Mouse (Mus musculus): ENCODE results near the gene Cactin. TPM values are rescaled to one million over a fixed set of nuclear protein-coding genes. Genes with fewer than 3 reads are reported as not detected.
A peak's percentile ranks its signal among the peaks of the same experiment; 100 is the strongest.

The Cactin gene
- polyA plus RNA-seq, 1 experiment from 2014 or later = 60.5 TPM

DNA sequence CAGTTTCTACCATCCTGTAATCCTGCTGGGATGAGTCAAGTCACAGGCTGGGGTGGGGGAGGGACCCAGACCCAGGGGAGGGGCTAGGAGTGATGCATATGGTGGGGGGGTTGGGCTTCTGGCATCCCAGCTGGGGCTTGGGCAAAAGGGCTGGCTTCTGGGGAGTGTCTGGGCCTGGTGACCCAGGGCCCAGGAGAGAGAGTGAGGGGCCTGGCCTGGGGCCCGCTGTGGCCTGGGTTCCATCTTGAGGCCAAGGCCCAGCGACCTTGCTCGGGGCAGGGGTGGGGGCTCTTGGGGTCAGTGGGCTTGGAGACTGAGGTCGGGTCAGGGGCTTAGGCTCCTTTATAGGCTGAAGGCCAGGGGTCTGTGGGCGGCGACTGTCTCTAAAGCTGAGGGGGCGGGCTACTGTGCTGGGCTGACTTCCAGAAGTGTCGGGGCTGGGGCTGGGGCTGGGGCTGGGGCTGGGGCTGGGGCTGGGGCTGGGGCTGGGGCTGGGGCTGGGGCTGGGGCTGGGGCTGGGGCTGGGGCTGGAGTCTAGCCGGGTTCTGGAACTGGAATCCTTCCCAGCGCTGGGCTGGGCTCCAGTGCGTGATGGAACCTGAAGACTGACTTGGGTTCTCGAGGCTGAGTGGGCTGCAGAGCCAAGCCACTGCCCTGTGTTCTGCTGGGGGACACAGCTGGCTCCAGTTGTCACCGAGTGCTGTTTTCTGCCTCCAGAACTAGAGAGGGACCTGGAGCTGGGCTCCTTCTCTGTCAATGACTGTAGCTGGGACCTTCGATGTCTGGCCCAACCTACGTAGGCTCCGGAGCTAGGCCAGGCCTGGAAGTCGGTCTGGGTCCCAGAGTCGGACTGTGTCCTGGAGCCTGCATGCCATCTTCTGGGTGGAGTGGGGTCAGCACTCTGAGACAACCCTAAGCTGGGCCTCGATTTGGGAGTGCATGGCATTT is 14.8 kb downstream of the Cactin start:
- no peak overlapping the region for H3K9ac ChIP-seq (replicated peaks)

DNA sequence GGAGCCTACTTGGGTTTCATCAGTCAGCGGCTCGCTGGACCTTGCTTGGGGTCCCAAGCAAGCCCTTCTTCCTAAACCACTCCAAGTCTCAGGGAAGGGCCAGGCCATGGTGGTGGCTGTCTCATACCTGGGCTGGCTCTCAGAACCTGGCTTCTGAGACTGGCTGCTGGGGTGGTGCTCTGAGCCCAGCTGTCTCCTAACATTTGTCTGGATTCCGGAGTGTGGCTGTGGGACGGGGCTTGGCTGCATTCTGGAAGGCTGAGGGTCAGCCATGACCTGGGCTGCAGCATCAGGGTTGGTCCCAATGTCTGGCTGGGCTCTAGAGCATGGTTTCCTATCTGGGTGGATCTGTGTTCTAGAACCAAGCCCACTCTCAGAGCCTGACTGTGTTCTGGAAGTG is 15.7 kb downstream of the Cactin start:
- peaks cover 67% of the 10 kb centered on the region for H3K27me3 ChIP-seq
- no peak for ATAC-seq (ENCODE audit: low FRiP score, low read depth)
- H3K4me3 ChIP-seq = no peak overlapping the region
- peaks cover 7% of the 10 kb centered on the region; the same call in 1 of the 2 replicates for H3K4me1 ChIP-seq
- H3K36me3 ChIP-seq = no peaks in the 10 kb centered on the region
- H3K27ac ChIP-seq (replicated peaks) = no peak overlapping the region
- no peak overlapping the region for H3K9ac ChIP-seq (replicated peaks)
- H3K9me3 ChIP-seq = no peaks in the 10 kb centered on the region
- WGBS = 91% methylated on average over 4 of the region's 4 CpGs
- H3K4me2 ChIP-seq (replicated peaks) = no peak overlapping the region

More for the DNA sequence above, 14.8 kb downstream of the Cactin start:
- Histone ChIP-seq H3K27ac (replicated peaks) (no peak overlapping the region), H3K4me2 (replicated peaks) (no peak overlapping the region), H3K4me3 (no peak overlapping the region), H3K27me3 (peaks cover 59% of the 10 kb centered on the region), H3K36me3 (no peaks in the 10 kb centered on the region), H3K9me3 (no peaks in the 10 kb centered on the region), H3K4me1 (peaks cover 7% of the 10 kb centered on the region; the same call in 1 of the 2 replicates)
- no peak for ATAC-seq (ENCODE audit: low FRiP score, low read depth)
- 35% methylated on average over 19 of the region's 19 CpGs for WGBS

DNA sequence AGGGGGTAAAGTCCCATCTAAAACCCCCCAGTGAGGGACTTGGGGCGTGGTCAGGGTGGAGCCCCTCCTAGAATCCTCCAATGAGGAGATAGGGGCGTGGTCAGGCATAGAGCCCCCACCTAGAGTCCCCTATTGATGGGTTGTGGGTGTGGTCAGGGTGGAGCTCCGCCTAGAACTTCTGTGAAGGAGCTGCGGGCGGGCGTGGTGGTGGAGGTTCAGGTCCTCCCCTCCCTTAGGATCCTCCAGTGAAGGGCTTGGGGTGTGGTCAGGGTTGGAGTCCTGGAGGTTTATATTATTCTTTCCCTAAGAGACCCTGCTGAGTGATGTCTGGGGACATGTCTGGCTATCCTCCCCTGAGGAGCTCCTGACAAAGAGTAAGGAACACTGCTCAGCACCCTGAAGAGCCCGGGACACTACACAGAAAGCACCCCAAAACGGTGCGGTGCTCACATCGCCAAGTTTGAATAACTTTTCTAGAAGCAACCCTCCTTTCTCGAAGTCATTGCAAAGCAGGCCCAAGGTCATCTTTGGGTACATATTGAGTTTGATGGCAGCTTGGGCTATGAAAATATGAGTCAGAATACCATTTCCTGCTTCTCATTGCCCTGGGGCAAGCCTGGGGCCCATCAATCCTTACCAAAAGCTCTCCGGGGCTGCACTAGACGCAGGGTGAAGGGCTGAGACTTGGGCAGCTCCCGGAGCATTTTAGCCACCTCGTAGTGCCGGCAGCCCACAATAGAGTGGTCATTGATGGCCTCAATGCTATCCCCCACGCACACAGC is 19.8 kb downstream of the Cactin start:
- Histone ChIP-seq H3K36me3 (peaks cover 7% of the 10 kb centered on the region; the same call in 1 of the 2 replicates), H3K27ac (replicated peaks) (no peak overlapping the region), H3K27me3 (peaks cover 75% of the 10 kb centered on the region), H3K4me1 (peaks cover 7% of the 10 kb centered on the region), H3K4me3 (no peak overlapping the region), H3K4me2 (replicated peaks) (no peak overlapping the region), H3K9ac (replicated peaks) (no peak overlapping the region), H3K9me3 (no peaks in the 10 kb centered on the region)
- WGBS = 39% methylated on average over 17 of the region's 17 CpGs
- ATAC-seq (ENCODE audit: low FRiP score, low read depth) = no peak

GRCm38 (mm10) chr10:81341333-81341949 is 20.5 kb downstream of the Cactin start:
- H3K27me3 ChIP-seq = peaks cover 80% of the 10 kb centered on the region
- no peak overlapping the region for H3K4me2 ChIP-seq (replicated peaks)
- H3K9me3 ChIP-seq = no peaks in the 10 kb centered on the region
- WGBS = 37% methylated on average over 16 of the region's 16 CpGs
- no peak overlapping the region for H3K4me3 ChIP-seq
- no peak overlapping the region for H3K9ac ChIP-seq (replicated peaks)
- H3K36me3 ChIP-seq = peaks cover 11% of the 10 kb centered on the region; the same call in 1 of the 2 replicates
- peaks cover 10% of the 10 kb centered on the region for H3K4me1 ChIP-seq
- ATAC-seq (ENCODE audit: low FRiP score, low read depth) = no peak
- no peak overlapping the region for H3K27ac ChIP-seq (replicated peaks)

DNA sequence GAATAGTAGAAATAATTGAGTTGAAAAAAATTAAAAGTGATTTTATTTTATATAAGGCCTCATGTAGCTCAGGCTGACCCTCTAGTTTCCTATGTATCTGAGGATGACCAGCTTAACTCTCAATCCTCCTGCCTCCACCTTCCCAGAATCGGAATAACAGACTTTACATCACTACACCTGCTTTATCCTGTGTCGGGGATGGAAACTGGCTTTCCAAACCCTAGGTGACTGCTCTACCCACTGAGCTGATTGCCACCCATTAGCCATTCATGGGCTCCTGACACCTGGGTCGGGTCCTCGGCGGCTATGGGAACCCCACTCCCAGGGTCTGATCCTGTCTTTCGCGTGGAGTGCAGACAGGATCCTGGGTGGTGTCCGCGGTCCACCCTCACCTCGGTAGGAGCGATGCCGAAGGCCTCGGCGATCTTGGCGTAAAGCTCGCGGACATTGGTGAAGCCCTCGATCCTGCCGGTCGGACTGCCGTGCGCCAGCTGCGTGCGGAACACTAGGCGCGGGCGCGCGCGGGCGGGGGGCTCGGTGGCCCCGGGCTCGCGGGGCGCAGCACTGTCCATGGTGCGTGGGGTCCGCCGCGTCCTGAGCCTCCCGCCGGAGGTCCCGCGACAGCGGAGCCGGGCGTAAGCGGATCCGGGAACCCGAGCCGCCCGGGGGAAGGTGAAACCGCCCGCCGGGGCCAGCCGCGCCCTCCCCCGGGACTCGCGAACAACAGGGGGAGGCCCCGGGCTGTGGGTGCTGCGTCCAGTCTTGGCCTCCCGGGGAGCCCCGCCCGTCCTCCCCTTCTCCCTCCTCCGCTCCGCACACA is 22.0 kb downstream of the Cactin start, which contains the start of gene Gipc3:
Gipc3 (minus strand) TSS at position 581 of the 820 bp plus-strand sequence.
- no peak within 1 kb of the TSS for H3K27ac ChIP-seq (replicated peaks)
- peaks cover 16% of the 10 kb centered on the region for H3K36me3 ChIP-seq
- H3K27me3 ChIP-seq = peaks cover 84% of the 10 kb centered on the region
- H3K4me2 ChIP-seq (replicated peaks) = peak within 1 kb of the TSS; percentile 69
- peaks cover 19% of the 10 kb centered on the region for H3K4me1 ChIP-seq
- H3K9ac ChIP-seq (replicated peaks) = peak within 1 kb of the TSS; percentile 62
- no peak for ATAC-seq (ENCODE audit: low FRiP score, low read depth)
- 5% methylated on average over 56 of the region's 67 CpGs for WGBS
- H3K9me3 ChIP-seq = no peaks in the 10 kb centered on the region
- peak within 1 kb of the TSS; percentile 45 for H3K4me3 ChIP-seq

GRCm38 (mm10) chr10:81344421-81345161 is 23.7 kb downstream of the Cactin start:
- no peak for ATAC-seq (ENCODE audit: low FRiP score, low read depth)
- Histone ChIP-seq H3K4me3 (no peak overlapping the region), H3K9me3 (no peaks in the 10 kb centered on the region), H3K9ac (replicated peaks) (no peak overlapping the region), H3K27ac (replicated peaks) (no peak overlapping the region), H3K27me3 (peaks cover 81% of the 10 kb centered on the region), H3K4me1 (peaks cover 29% of the 10 kb centered on the region), H3K36me3 (peaks cover 17% of the 10 kb centered on the region), H3K4me2 (replicated peaks) (no peak overlapping the region)
- WGBS = 53% methylated on average over 8 of the region's 8 CpGs

GRCm38 (mm10) chr10:81345162-81345534 is 24.2 kb downstream of the Cactin start:
- Histone ChIP-seq H3K9me3 (no peaks in the 10 kb centered on the region), H3K4me1 (peaks cover 32% of the 10 kb centered on the region), H3K4me3 (no peak overlapping the region), H3K9ac (replicated peaks) (no peak overlapping the region), H3K36me3 (peaks cover 17% of the 10 kb centered on the region), H3K27me3 (peaks cover 81% of the 10 kb centered on the region), H3K4me2 (replicated peaks) (no peak overlapping the region), H3K27ac (replicated peaks) (no peak overlapping the region)
- 87% methylated on average over 4 of the region's 4 CpGs for WGBS
- no peak for ATAC-seq (ENCODE audit: low FRiP score, low read depth)

DNA sequence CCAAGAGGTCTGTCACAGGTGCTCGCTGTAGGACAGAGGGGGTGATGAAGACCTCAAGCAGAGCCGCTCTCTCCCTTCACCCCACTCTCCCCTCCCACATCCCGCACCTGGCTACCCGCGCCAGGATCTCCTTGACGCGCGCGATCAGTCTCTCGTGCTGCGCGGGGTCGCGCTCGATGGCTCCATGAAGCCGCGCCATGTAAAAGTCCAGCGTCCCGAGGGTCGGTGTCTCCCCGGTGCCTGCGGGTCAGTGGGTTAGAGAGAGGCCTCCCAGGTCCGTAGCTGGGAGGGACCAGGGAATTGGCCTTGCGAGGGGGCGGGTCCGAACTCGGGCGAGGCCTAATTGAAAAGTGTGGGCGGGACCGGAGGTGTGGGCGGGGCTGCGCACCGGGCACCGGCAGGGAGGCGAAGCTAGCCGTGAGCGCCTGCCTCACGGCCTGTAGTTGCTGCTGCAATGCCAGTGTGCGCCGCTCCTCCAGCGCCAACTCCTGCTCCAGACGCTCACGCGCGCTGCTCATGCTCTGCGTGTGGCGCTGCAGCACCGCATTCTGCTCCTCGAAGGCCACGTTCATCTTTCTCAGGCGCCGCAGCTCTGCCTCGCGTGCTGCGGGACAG is 25.7 kb downstream of the Cactin start:
- peak overlapping the region; percentile 37; the same call in 1 of the 2 replicates for H3K9ac ChIP-seq (replicated peaks)
- peaks cover 32% of the 10 kb centered on the region for H3K4me1 ChIP-seq
- no peaks in the 10 kb centered on the region for H3K9me3 ChIP-seq
- no peak for ATAC-seq (ENCODE audit: low FRiP score, low read depth)
- peak overlapping the region; percentile 46 for H3K4me2 ChIP-seq (replicated peaks)
- H3K27ac ChIP-seq (replicated peaks) = 0 out of 2 replicates have a peak overlapping the region, but pooled peaks have one; percentile 10
- WGBS = 6% methylated on average over 54 of the region's 55 CpGs
- H3K36me3 ChIP-seq = peaks cover 17% of the 10 kb centered on the region
- peak overlapping the region; percentile 19 for H3K4me3 ChIP-seq
- peaks cover 69% of the 10 kb centered on the region for H3K27me3 ChIP-seq

- 5% methylated on average over 9 of the region's 12 CpGs for WGBS
- peak overlapping the region; percentile 87 for H3K4me2 ChIP-seq (replicated peaks)
- H3K36me3 ChIP-seq = peaks cover 17% of the 10 kb centered on the region
- peak overlapping the region; percentile 70; the same call in 1 of the 2 replicates for H3K9ac ChIP-seq (replicated peaks)
- ATAC-seq (ENCODE audit: low FRiP score, low read depth) = no peak
- H3K4me1 ChIP-seq = peaks cover 25% of the 10 kb centered on the region
- H3K4me3 ChIP-seq = peak overlapping the region; percentile 63
- 0 out of 2 replicates have a peak overlapping the region, but pooled peaks have one; percentile 25 for H3K27ac ChIP-seq (replicated peaks)
- H3K27me3 ChIP-seq = peaks cover 44% of the 10 kb centered on the region
- no peaks in the 10 kb centered on the region for H3K9me3 ChIP-seq
These were observed 28.2 kb downstream of the Cactin start for GRCm38 (mm10) chr10:81349146-81349545.

- Histone ChIP-seq H3K4me2 (replicated peaks) (peak overlapping the region; percentile 87), H3K9me3 (no peaks in the 10 kb centered on the region), H3K4me1 (peaks cover 25% of the 10 kb centered on the region), H3K27ac (replicated peaks) (peak overlapping the region; percentile 25; the same call in 1 of the 2 replicates), H3K9ac (replicated peaks) (peak overlapping the region; percentile 70), H3K36me3 (peaks cover 17% of the 10 kb centered on the region), H3K4me3 (peak overlapping the region; percentile 63), H3K27me3 (peaks cover 40% of the 10 kb centered on the region)
- under 1% methylated on average over 29 of the region's 29 CpGs for WGBS
- ATAC-seq (ENCODE audit: low FRiP score, low read depth) = peak; percentile 21; the same call in 1 of the 2 replicates
These were observed 29.1 kb downstream of the Cactin start for GRCm38 (mm10) chr10:81349961-81350350.

Measured in midbrain, embryonic 12.5 days (tissue).